Mouse (Mus musculus) small intestine, adult 2 months (tissue): ENCODE measurements around the gene Xrcc1.

Source experiments
- CTCF ChIP-seq: fragments of 200-500 bp; IDR thresholded peaks from 2 replicates; pipeline ENCODE4 v1.5.1; 2012; ENCODE audit warnings: low read depth, mild to moderate bottlenecking, control low read depth, inconsistent platforms, low read length, moderate library complexity, mixed read lengths; ENCODE audit not compliant: insufficient replicate concordance, insufficient read length; ENCODE audit errors: extremely low read depth
- POLR2A ChIP-seq: fragments of 200-500 bp; IDR thresholded peaks from 2 replicates; pipeline ENCODE4 v1.6.1; 2012; ENCODE audit warnings: low read depth, mild to moderate bottlenecking, control low read depth, inconsistent platforms, low read length, moderate library complexity

DNA sequence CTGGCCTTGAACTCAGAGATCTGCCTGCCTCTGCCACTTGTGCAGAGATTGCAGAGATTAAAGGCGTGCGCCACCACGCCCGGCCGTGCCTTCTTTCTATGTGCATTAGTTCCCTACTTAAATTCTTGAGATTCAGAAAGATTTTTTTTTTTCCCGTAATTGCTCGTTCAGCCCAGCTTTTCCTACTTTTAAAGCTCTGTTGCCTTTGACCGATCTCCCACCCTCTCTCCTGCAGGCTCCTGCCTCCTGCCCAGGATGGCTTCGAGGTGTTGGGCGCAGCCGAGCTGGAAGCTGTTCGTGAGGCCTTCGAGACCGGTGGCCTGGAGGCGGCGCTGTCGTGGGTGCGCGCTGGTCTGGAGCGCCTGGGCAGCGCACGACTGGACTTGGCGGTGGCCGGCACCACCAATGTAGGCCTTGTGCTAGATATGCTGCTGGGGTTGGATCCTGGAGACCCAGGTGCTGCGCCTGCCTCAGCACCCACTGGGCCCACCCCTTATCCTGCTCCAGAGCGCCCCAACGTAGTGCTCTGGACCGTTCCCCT is 13.0 kb upstream of the Xrcc1 start:
- TF ChIP-seq POLR2A, result no peak
- no peak for TF ChIP-seq CTCF
